ENCODE assay signal across 15 mouse cellular contexts in the genomic region with DNA sequence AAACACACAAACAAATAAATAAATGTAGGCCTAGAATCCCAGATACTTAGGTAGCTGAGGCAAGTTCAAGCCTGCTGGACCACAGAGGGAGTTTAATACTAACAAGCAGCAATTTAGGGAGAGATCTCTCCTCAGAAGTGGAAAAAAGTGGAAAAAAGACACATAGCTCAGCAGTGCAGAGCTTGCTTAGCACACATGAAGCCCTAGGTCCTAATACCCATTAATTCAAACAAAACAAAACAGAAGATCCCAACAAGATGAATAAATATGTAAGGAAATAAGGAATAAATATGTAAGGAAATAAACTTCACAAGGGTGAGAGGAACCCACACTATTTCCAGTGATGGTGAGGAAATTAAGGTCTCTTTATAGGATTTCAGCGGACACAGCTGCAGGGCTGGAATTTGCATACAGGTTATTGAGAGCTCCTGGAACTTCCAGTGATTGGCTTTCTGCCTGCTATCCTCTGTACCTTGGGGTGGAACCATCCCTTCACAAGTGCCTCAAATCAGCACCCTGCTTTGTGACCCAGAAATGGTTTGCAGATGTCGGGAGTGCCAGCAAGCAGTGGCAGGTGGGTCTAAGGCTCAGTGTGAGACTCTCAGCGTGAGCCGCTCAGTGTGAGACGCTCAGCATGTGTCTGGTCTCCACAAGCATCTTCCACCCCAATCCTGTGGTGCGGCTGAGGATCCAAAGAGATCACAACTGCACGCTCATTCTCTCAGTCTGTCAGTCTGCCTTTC. TPM values are rescaled to one million over a fixed set of nuclear protein-coding genes. Genes with fewer than 3 reads are reported as not detected.
"Had no signal": no experiment of that assay in that cellular context is flagged by ENCODE, and none has a peak within 500 bp of the region (broad histone marks: within the 10 kb centered on the region; RNA-seq: fewer than 3 reads in every experiment).

No protein-coding gene starts in this region.

- DNase-seq: liver, postnatal 0 days; lung, embryonic 14.5 days; lung, postnatal 10 days; midbrain, embryonic 14.5 days; right cerebral cortex, postnatal 25 days; right cerebral cortex, postnatal 4 days; spleen, adult 18-20 months; thymus, adult 18-20 months; thymus, postnatal 14 days; thymus, postnatal 36 days had no signal

- H3K4me3 ChIP-seq: liver, embryonic 15.5 days; midbrain, embryonic 10.5 days; midbrain, embryonic 12.5 days; neural tube, embryonic 12.5 days had no signal

- H3K27ac ChIP-seq: liver, embryonic 15.5 days; midbrain, embryonic 10.5 days; midbrain, embryonic 12.5 days; neural tube, embryonic 12.5 days had no signal

RNA-seq across cellular contexts. Expression of a gene that starts 9.5 kb away (rescaled TPM):
- total RNA-seq: megakaryocyte-erythroid progenitor cell, adult 5-6 weeks had no signal

RNA-seq across cellular contexts. Expression of a gene that starts 19.4 kb away (rescaled TPM):
- total RNA-seq: megakaryocyte-erythroid progenitor cell, adult 5-6 weeks had no signal
